In genomic region chr3:87150056-87150688, GRCm38 (mm10) we compare ENCODE assay signal across 9 mouse cellular contexts. TPM values are rescaled to one million over a fixed set of nuclear protein-coding genes. Genes with fewer than 3 reads are reported as not detected.
A peak's percentile ranks its signal among the peaks of the same experiment; 100 is the strongest.
DNase-seq lines count a peak whose midpoint lies in the region; ATAC-seq lines count a peak whose summit lies in the region.
"Had no signal": no experiment of that assay in that cellular context is flagged by ENCODE, and none has a peak within 500 bp of the region (broad histone marks: within the 10 kb centered on the region; RNA-seq: fewer than 3 reads in every experiment).

No protein-coding gene starts in this region.

- H3K27me3 ChIP-seq in heart, embryonic 11.5 days (ENCODE audit: control insufficient read depth, insufficient read depth, low read length): no peaks in the 10 kb centered on the region
- no peaks in the 10 kb centered on the region for H3K27me3 ChIP-seq in hindbrain, embryonic 12.5 days
- H3K27me3 ChIP-seq in midbrain, embryonic 14.5 days (ENCODE audit: control insufficient read depth, insufficient read depth, low read length): no peaks in the 10 kb centered on the region

- H3K9me3 ChIP-seq in heart, embryonic 11.5 days (replicated peaks; ENCODE audit: control insufficient read depth, low read length): no peaks in the 10 kb centered on the region
- no peaks in the 10 kb centered on the region for H3K9me3 ChIP-seq in hindbrain, embryonic 12.5 days (replicated peaks)
- H3K9me3 ChIP-seq in midbrain, embryonic 14.5 days (ENCODE audit: control insufficient read depth, low read length): no peaks in the 10 kb centered on the region

- H3K4me1 ChIP-seq in heart, embryonic 11.5 days (ENCODE audit: control insufficient read depth, insufficient read depth, low read length): peaks cover 59% of the 10 kb centered on the region
- peaks cover 65% of the 10 kb centered on the region for H3K4me1 ChIP-seq in hindbrain, embryonic 12.5 days
- H3K4me1 ChIP-seq in midbrain, embryonic 14.5 days (ENCODE audit: control insufficient read depth, insufficient read depth, low read length): peaks cover 52% of the 10 kb centered on the region

- no peaks in the 10 kb centered on the region for H3K36me3 ChIP-seq in heart, embryonic 11.5 days (ENCODE audit: control insufficient read depth, insufficient read depth, low read length)
- H3K36me3 ChIP-seq in hindbrain, embryonic 12.5 days: peaks cover 4% of the 10 kb centered on the region; the same call in 1 of the 2 replicates
- no peaks in the 10 kb centered on the region for H3K36me3 ChIP-seq in midbrain, embryonic 14.5 days (ENCODE audit: control insufficient read depth, insufficient read depth, low read length)

- H3K9ac ChIP-seq in heart, embryonic 11.5 days (ENCODE audit: low read depth, low read length): peak overlapping the region; percentile 75
- H3K9ac ChIP-seq in hindbrain, embryonic 12.5 days: peak overlapping the region; percentile 38; the same call in 1 of the 2 replicates
- H3K9ac ChIP-seq in midbrain, embryonic 14.5 days (replicated peaks; ENCODE audit: low read length): peak overlapping the region; percentile 38; the same call in 1 of the 2 replicates

- 14% methylated on average over 8 of the region's 8 CpGs for WGBS in heart, embryonic 11.5 days (ENCODE audit: insufficient replicate concordance)
- WGBS in hindbrain, embryonic 12.5 days: 11% methylated on average over 8 of the region's 8 CpGs
- WGBS in midbrain, embryonic 14.5 days: 14% methylated on average over 8 of the region's 8 CpGs

- no peak for ATAC-seq in heart, embryonic 11.5 days (replicated peaks; ENCODE audit: insufficient number of reproducible peaks, low FRiP score, low TSS enrichment)
- peak; percentile 14; the same call in 1 of the 2 replicates for ATAC-seq in hindbrain, embryonic 12.5 days (ENCODE audit: low FRiP score)
- no peak for ATAC-seq in midbrain, embryonic 14.5 days (ENCODE audit: low FRiP score, low TSS enrichment)

- peak overlapping the region; percentile 52 for H3K4me2 ChIP-seq in heart, embryonic 11.5 days
- H3K4me2 ChIP-seq in hindbrain, embryonic 12.5 days (replicated peaks): peak overlapping the region; percentile 33
- H3K4me2 ChIP-seq in midbrain, embryonic 14.5 days (ENCODE audit: low read length): peak overlapping the region; percentile 30

- peak overlapping the region; percentile 99 for H3K27ac ChIP-seq in heart, embryonic 11.5 days (ENCODE audit: low read depth, low read length)
- peak overlapping the region; percentile 91 for H3K27ac ChIP-seq in hindbrain, embryonic 12.5 days
- peak overlapping the region; percentile 82 for H3K27ac ChIP-seq in midbrain, embryonic 14.5 days (replicated peaks; ENCODE audit: low read depth, low read length)

- no peak overlapping the region for H3K4me3 ChIP-seq in heart, embryonic 11.5 days (ENCODE audit: low read depth, low read length)
- H3K4me3 ChIP-seq in hindbrain, embryonic 12.5 days: no peak overlapping the region
- no peak overlapping the region for H3K4me3 ChIP-seq in midbrain, embryonic 14.5 days (replicated peaks; ENCODE audit: low read depth, low read length)

- DNase-seq in heart, adult 11 months: no peak
- DNase-seq in R1 (ENCODE audit: low read depth, low spot score): peak; percentile 76
- no peak for DNase-seq in midbrain, embryonic 14.5 days
- DNase-seq in left cerebral cortex, adult 8-10 months (ENCODE audit: low spot score in 2 of 2): no peak
- no peak for DNase-seq in yolk sac, embryonic 10.5 days (ENCODE audit: low spot score)
- no peak for DNase-seq in thymus, postnatal 14 days

RNA-seq across cellular contexts. Expression of gene Kirrel, which starts 24.4 kb away (rescaled TPM):
- polyA plus RNA-seq in heart, embryonic 11.5 days (2014; fragmentation: Nextera tagmentation; extraction: Ambion mirVana): 9.9 and 12.6 TPM in 2 replicates
- polyA plus RNA-seq in hindbrain, embryonic 12.5 days (2016; fragmentation: Nextera tagmentation; extraction: Ambion mirVana): 17.3 and 17.7 TPM in 2 replicates
- polyA plus RNA-seq in midbrain, embryonic 14.5 days (2014; fragmentation: Nextera tagmentation; extraction: Ambion mirVana): 5.4 and 5.8 TPM in 2 replicates
- 1 to 10 TPM; 4.0 to 5.2 (median 4.7) TPM for total RNA-seq in left cerebral cortex, adult 8-10 months (2022)
- total RNA-seq: CH12.LX had no signal
